Mouse (Mus musculus): ENCODE measurements around the gene Fam241a.
A peak's percentile ranks its signal among the peaks of the same experiment; 100 is the strongest.

The Fam241a gene

GRCm38 (mm10) chr3:127835594-127835993 lies 60.5 kb downstream of the Fam241a start:
- peak in 1 of 2 experiments; percentile 36 for DNase-seq

- DNase-seq: no peak
Observed at GRCm38 (mm10) chr3:127834040-127834439, 62.1 kb downstream of the Fam241a start.

- no peak for DNase-seq
Observed at GRCm38 (mm10) chr3:127831079-127831478, 65.0 kb downstream of the Fam241a start.

GRCm38 (mm10) chr3:127830183-127830582 lies 65.9 kb downstream of the Fam241a start:
- no peak for DNase-seq

GRCm38 (mm10) chr3:127827123-127827522 lies 69.0 kb downstream of the Fam241a start:
- peak; percentile 46 to 79 for DNase-seq

- DNase-seq: no peak
Observed at GRCm38 (mm10) chr3:127826503-127826902, 69.6 kb downstream of the Fam241a start.

GRCm38 (mm10) chr3:127823886-127824863 lies 71.9 kb downstream of the Fam241a start:
- no peak for DNase-seq

GRCm38 (mm10) chr3:127821209-127821608 lies 74.9 kb downstream of the Fam241a start:
- DNase-seq: no peak

GRCm38 (mm10) chr3:127820400-127820799 lies 75.7 kb downstream of the Fam241a start:
- DNase-seq: no peak
